Mouse (Mus musculus) MEL (cell line): ENCODE data around the gene Elovl3. TPM values are rescaled to one million over a fixed set of nuclear protein-coding genes. Genes with fewer than 3 reads are reported as not detected.

ENCODE experiments used
- DNase-seq: peaks from one replicate; pipeline ENCODE4 v3.0.0; 2011; ENCODE audit warnings: low read depth, low spot score
- H3K27ac ChIP-seq: 2 replicates; pipeline ENCODE4 v1.5.1; 2012; ENCODE audit warnings: low read depth, mild to moderate bottlenecking, control low read depth, low read length, moderate library complexity; ENCODE audit not compliant: control insufficient read depth
- H3K27me3 ChIP-seq, 2 experiments: fragments of 150-350 bp in 1 of 2; sonication (generic) in 1 of 2; 2 replicates each; pipeline ENCODE4 v1.6.1; 2012; ENCODE audit warnings: low read length in 2 of 2, mild to moderate bottlenecking in 2 of 2, improper control_type of control experiment in 1 of 2, moderate library complexity in 1 of 2; ENCODE audit not compliant: insufficient read depth in 2 of 2, control insufficient read depth in 1 of 2
- H3K36me3 ChIP-seq, 2 experiments: 2 replicates each; pipeline ENCODE4 v1.6.1; 2012 to 2014; ENCODE audit warnings: low read length in 2 of 2, improper control_type of control experiment in 1 of 2, inconsistent platforms in 1 of 2, mild to moderate bottlenecking in 1 of 2; ENCODE audit not compliant: insufficient read depth in 2 of 2, control insufficient read depth in 1 of 2
- H3K4me1 ChIP-seq, 2 experiments: fragments of 150-350 bp in 1 of 2; sonication (generic) in 1 of 2; 2 replicates each; pipeline ENCODE4 v1.6.1; 2012; ENCODE audit warnings: low read length in 2 of 2, improper control_type of control experiment in 1 of 2, mild to moderate bottlenecking in 1 of 2; ENCODE audit not compliant: insufficient read depth in 2 of 2, control insufficient read depth in 1 of 2
- H3K4me3 ChIP-seq, 2 experiments: fragments of 150-350 bp in 1 of 2; sonication (generic) in 1 of 2; 2 replicates each; pipeline ENCODE4 v1.5.1; 2012; ENCODE audit warnings: low read depth in 2 of 2, low read length in 2 of 2, mild to moderate bottlenecking in 2 of 2, moderate library complexity in 2 of 2, control low read depth in 1 of 2, improper control_type of control experiment in 1 of 2; ENCODE audit not compliant: control insufficient read depth in 1 of 2, insufficient read depth in 1 of 2
- H3K79me2 ChIP-seq: 2 replicates; pipeline ENCODE4 v1.6.1; 2012; ENCODE audit warnings: mild to moderate bottlenecking, low read length, moderate library complexity; ENCODE audit not compliant: control insufficient read depth, poor library complexity, insufficient read depth
- H3K9ac ChIP-seq: 2 replicates; pipeline ENCODE4 v1.6.1; 2012; ENCODE audit warnings: low read depth, mild to moderate bottlenecking, control low read depth, low read length, moderate library complexity; ENCODE audit not compliant: control insufficient read depth, poor library complexity, severe bottlenecking
- H3K9me3 ChIP-seq: fragments of 150-350 bp; sonication (generic); replicated peaks from 2 replicates; pipeline ENCODE4 v1.6.1; 2012; ENCODE audit warnings: mild to moderate bottlenecking, low read length, improper control_type of control experiment, moderate library complexity; ENCODE audit not compliant: insufficient read depth
- BHLHE40 ChIP-seq: IDR thresholded peaks from 2 replicates; pipeline ENCODE4 v1.6.1; 2012; ENCODE audit warnings: low read depth, mild to moderate bottlenecking, inconsistent platforms, low read length, improper control_type of control experiment, borderline replicate concordance
- CHD2 ChIP-seq: IDR thresholded peaks from 2 replicates; pipeline ENCODE4 v1.6.1; 2011; ENCODE audit warnings: low read length, improper control_type of control experiment
- ELF1 ChIP-seq: IDR thresholded peaks from 2 replicates; pipeline ENCODE4 v1.6.1; 2014; ENCODE audit warnings: low read depth, mild to moderate bottlenecking, inconsistent platforms, low read length, improper control_type of control experiment, moderate library complexity
- EP300 ChIP-seq, 2 experiments: IDR thresholded peaks; 2 replicates each; pipeline ENCODE4 v1.6.1; 2011; ENCODE audit warnings: improper control_type of control experiment in 2 of 2, low read length in 2 of 2, low read depth in 1 of 2, mild to moderate bottlenecking in 1 of 2
- GATA1 ChIP-seq: IDR thresholded peaks from 2 replicates; pipeline ENCODE4 v1.6.1; 2011; ENCODE audit warnings: low read depth, low read length, improper control_type of control experiment
- HCFC1 ChIP-seq: IDR thresholded peaks from 2 replicates; pipeline ENCODE4 v1.6.1; 2012; ENCODE audit warnings: low read depth, mild to moderate bottlenecking, inconsistent platforms, low read length, improper control_type of control experiment, moderate library complexity
- JUND ChIP-seq: IDR thresholded peaks from 2 replicates; pipeline ENCODE4 v1.6.1; 2011; ENCODE audit warnings: low read depth, mild to moderate bottlenecking, improper control_type of control experiment, low read length
- KAT2A ChIP-seq: conservative IDR thresholded peaks from 2 replicates; pipeline ENCODE4 v1.6.1; 2012; ENCODE audit warnings: low read depth, low read length, improper control_type of control experiment, inconsistent platforms
- MAFK ChIP-seq: IDR thresholded peaks from 2 replicates; pipeline ENCODE4 v1.6.1; 2011; ENCODE audit warnings: low read depth, mild to moderate bottlenecking, low read length, improper control_type of control experiment, borderline replicate concordance
- MAX ChIP-seq: IDR thresholded peaks from 2 replicates; pipeline ENCODE4 v1.6.1; 2011; ENCODE audit warnings: low read length, improper control_type of control experiment
- NRF1 ChIP-seq: IDR thresholded peaks from 2 replicates; pipeline ENCODE4 v1.6.1; 2014; ENCODE audit warnings: low read depth, mild to moderate bottlenecking, inconsistent platforms, low read length, improper control_type of control experiment, moderate library complexity; ENCODE audit not compliant: poor library complexity, insufficient read depth, severe bottlenecking
- POLR2A ChIP-seq, 2 experiments: IDR thresholded peaks; 2 replicates each; pipeline ENCODE4 v1.6.1; 2011 to 2012; ENCODE audit warnings: low read length in 2 of 2, mild to moderate bottlenecking in 2 of 2, control low read depth in 1 of 2, improper control_type of control experiment in 1 of 2, low read depth in 1 of 2, moderate library complexity in 1 of 2; ENCODE audit not compliant: control insufficient read depth in 1 of 2, insufficient read depth in 1 of 2, poor library complexity in 1 of 2
- POLR2AphosphoS2 ChIP-seq: IDR thresholded peaks from 2 replicates; pipeline ENCODE4 v1.6.1; 2011; ENCODE audit warnings: low read length, improper control_type of control experiment
- SIN3A ChIP-seq: IDR thresholded peaks from 2 replicates; pipeline ENCODE4 v1.6.1; 2012; ENCODE audit warnings: low read length, improper control_type of control experiment, inconsistent platforms
- TCF12 ChIP-seq: IDR thresholded peaks from 2 replicates; pipeline ENCODE4 v1.6.1; 2014; ENCODE audit warnings: low read depth, mild to moderate bottlenecking, inconsistent platforms, low read length, improper control_type of control experiment, moderate library complexity
- USF1 ChIP-seq: IDR thresholded peaks from 2 replicates; pipeline ENCODE4 v1.6.1; 2014; ENCODE audit warnings: low read depth, mild to moderate bottlenecking, inconsistent platforms, low read length, improper control_type of control experiment, moderate library complexity
- ZMIZ1 ChIP-seq: IDR thresholded peaks from 2 replicates; pipeline ENCODE4 v1.6.1; 2012; ENCODE audit warnings: low read depth, mild to moderate bottlenecking, inconsistent platforms, low read length, improper control_type of control experiment, moderate library complexity
- ZNF384 ChIP-seq: IDR thresholded peaks from 2 replicates; pipeline ENCODE4 v1.6.1; 2012; ENCODE audit warnings: low read depth, mild to moderate bottlenecking, inconsistent platforms, low read length, improper control_type of control experiment
- polyA plus RNA-seq, 2 experiments: library from polyadenylated mRNA; stranded (reverse) in 1 of 2; unstranded in 1 of 2; fragments of >175 nt in 1 of 2; fragments of >200 nt in 1 of 2; gene quantifications; 2 replicates each; pipeline versions ENCODE4 v1.2.1 to v1.2.4; 2012; ENCODE audit warnings: low replicate concordance in 2 of 2, low read depth in 1 of 2; ENCODE audit not compliant: insufficient read length in 2 of 2, insufficient read depth in 1 of 2, missing spikeins in 1 of 2
- total RNA-seq: library from RNA; depleted of rRNA; stranded (reverse); fragments of 300-350 nt; gene quantifications from 2 replicates; pipeline ENCODE4 v1.2.3, GENCODE M21; 2012

The Elovl3 gene
- total and polyA plus RNA-seq, 3 experiments, result 1.2 to 2.3 TPM; not detected in 1

DNA sequence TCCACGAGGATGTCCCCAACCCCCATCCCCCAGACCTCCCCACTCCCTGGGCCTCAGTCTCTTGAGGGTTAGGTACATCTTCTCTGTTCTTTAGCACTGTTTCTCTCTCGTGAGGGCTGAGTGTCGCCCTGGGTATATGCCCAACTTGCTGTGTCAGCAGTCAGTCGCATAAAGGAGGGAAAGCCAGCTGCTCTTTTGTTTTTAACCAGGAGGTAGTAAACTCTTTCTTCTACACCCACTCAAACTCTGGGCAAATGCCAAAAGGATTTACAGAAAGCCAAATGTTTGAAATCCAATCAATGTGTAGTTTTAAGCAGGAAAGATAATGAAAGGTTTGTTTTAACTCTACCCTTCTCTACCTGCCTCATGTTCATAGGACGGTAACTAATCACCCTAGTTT is 45.3 kb downstream of the Elovl3 start:
- peaks cover 0 to 18% of the 10 kb centered on the region in 2 experiments; a peak in 2 of 4 replicates for H3K36me3 ChIP-seq
- no peaks in the 10 kb centered on the region for H3K27me3 ChIP-seq
- no peaks in the 10 kb centered on the region for H3K9me3 ChIP-seq
- no peak overlapping the region for H3K27ac ChIP-seq
- H3K4me1 ChIP-seq, result peaks cover 7 to 12% of the 10 kb centered on the region in 2 experiments
- no peak overlapping the region for H3K4me3 ChIP-seq
- no peak overlapping the region for H3K9ac ChIP-seq
- TF ChIP-seq GATA1, result no peak
- no peak for TF ChIP-seq USF1
- TF ChIP-seq ELF1, result no peak
- TF ChIP-seq MAX, result no peak
- TF ChIP-seq KAT2A, result no peak
- no peak for TF ChIP-seq SIN3A
- TF ChIP-seq MAFK, result no peak
- TF ChIP-seq HCFC1, result no peak
- no peak for TF ChIP-seq ZMIZ1
- TF ChIP-seq NRF1, result no peak
- no peak for TF ChIP-seq POLR2AphosphoS2
- no peak for TF ChIP-seq ZNF384
- no peaks in the 10 kb centered on the region for H3K79me2 ChIP-seq
- DNase-seq, result no peak

DNA sequence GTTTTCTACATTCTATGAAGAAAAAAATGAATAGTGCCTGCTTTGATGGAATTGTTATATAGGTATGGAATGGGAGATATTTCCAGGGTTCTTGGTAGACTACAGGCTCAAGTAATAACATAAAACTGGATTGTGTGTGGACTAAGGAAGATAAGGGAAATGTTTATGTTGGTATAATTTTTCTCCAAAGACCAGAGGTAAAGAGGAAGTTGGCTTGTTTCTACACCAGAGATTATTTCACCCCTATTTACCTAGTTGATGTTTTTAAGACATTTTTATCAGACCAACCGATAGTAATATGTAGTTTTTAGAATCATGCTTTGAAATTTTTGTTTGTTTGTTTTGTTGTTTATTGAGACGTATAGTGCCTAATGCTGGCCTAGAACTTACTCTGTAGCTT is 48.6 kb downstream of the Elovl3 start:
- Histone ChIP-seq H3K4me3 (no peak overlapping the region), H3K4me1 (peaks cover 7 to 12% of the 10 kb centered on the region in 2 experiments), H3K9ac (no peak overlapping the region), H3K79me2 (0 out of 2 replicates have a peak, but pooled peaks cover 2% of the 10 kb centered on the region), H3K36me3 (peaks cover 2 to 18% of the 10 kb centered on the region in 2 experiments; a peak in 3 of 4 replicates), H3K9me3 (no peaks in the 10 kb centered on the region), H3K27ac (no peak overlapping the region), H3K27me3 (no peaks in the 10 kb centered on the region)
- TF ChIP-seq EP300 (IDR thresholded peaks at IDR 0.05; ENCODE audit: low read depth in 1 of 2, low read length in 2 of 2) (peak; percentile 44 to 83; a peak in 3 of 4 replicates), HCFC1 (no peak), ZMIZ1 (no peak), TCF12 (no peak), BHLHE40 (no peak), CHD2 (no peak), SIN3A (peak; percentile 63), GATA1 (peak; percentile 73; the same call in 1 of the 2 replicates), POLR2A (IDR thresholded peaks at IDR 0.05; ENCODE audit: control insufficient read depth in 1 of 2, insufficient read depth in 1 of 2, low read depth in 1 of 2, low read length in 2 of 2, poor library complexity in 1 of 2) (no peak), USF1 (no peak), ELF1 (no peak), KAT2A (no peak), JUND (no peak), NRF1 (no peak)
- DNase-seq, result peak; percentile 64
